Mouse (Mus musculus): Measurements from ENCODE around the gene Cdkn2a.

The Cdkn2a gene

DNA sequence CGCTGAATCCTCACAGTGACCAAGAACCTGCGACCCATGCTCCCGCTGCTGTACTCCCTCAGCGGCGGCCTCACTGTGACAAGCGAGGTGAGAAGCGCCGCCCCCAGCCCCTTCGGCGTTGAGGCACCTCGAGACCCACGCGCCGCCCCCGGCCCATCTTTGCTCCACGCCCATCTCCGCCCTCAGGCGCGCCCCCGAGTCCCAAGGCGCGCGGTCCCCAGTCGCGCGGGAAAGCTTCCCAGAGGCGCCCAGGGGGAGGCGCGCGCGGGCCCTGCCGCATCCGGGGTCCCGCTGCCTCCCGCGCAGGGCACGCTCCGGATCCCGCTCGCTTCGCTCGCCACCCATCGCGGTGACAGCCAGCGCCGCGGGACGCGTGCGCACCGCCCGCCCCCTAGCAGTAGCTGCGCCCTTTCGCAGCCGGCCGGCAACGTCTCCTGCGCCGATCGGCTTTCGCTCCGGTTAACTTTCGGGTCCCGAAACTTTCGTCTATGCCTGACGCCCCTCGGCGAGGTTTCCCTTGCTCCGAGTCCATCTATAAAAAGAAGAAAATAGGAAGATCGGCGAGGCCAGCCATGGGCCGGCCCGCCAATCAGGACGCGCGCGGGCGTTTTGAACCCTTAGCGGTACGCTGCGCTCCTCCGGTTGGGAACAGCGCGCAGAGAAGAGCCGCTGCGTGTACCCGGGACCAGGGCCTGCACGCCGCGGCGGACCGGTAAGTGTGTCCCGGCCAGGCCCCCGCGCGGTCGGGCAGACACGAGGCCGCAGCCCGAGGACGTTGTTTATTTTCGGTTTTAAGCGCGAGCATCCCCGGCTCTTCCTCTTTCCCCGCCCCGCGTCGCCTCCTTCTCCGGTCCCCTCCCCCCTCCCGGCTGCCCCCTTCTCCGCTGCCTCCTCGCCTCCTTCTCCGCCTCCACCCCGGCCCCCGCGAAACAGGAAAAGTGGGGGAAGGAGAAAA lies at the start of gene Cdkn2a:
Cdkn2a (minus strand) TSS at position 168 of the 955 bp plus-strand sequence.
- peak; percentile 40 for DNase-seq

DNA sequence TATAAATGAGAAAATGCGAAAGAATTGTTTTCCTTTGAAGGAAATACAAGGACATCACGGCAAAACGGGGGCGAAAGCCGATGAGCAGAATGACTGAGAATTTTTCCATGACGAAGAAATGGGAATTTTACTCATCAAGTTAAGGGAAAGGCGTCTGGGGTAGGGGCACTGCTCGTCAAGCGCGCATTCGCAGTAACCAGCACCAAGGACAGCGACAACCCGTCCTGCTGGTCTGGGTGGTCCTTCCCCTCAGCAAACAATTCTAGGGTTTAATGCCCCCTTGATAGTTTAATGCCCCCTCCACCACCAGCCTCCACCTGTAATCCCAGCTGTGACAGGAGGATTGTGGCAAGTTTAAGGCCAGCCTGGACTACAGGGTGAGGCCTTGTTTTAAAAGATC lies 19.0 kb upstream of the Cdkn2a start:
- no peak for DNase-seq

DNA sequence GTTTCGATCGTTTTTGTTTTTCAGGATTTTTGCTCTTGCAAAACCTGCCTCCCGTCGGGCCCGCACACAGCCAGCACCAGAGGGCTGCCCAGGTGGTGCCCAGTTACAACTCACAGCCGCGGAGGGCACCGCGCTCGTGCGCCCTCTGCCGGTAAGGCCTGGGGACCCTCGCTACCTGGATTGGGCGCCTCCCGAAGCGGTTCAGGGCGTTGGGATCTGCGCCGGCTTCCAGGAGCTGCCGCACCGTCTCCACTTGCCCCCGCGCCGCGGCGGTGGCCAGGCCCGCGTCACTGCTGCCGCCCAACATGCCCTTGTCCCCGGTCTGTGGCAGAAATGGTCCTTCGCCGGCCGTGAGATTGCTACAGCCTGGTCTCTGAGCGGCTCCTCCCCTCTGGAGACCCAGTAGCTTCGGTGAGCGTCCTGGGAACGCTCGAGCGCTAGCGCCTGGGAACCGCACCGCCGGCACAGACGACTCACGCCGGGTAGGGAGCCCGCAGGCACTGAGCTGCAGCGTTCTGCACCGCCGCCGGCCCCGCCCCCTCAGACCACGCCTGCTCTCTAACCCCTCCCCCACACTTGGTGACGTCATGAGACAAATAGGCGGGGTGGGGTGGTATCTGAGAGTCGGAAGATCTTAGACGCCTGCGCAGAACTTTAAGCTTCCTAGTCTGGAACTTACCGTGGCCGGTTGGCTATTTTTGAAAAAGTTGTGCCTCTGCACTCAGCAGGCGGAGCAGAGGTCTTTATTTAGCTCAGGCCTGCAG lies 16.2 kb upstream of the Cdkn2a start, which contains the start of gene Cdkn2b:
Cdkn2b (minus strand) TSS at position 549 of the 764 bp plus-strand sequence.
- peak; percentile 69 for DNase-seq

DNA sequence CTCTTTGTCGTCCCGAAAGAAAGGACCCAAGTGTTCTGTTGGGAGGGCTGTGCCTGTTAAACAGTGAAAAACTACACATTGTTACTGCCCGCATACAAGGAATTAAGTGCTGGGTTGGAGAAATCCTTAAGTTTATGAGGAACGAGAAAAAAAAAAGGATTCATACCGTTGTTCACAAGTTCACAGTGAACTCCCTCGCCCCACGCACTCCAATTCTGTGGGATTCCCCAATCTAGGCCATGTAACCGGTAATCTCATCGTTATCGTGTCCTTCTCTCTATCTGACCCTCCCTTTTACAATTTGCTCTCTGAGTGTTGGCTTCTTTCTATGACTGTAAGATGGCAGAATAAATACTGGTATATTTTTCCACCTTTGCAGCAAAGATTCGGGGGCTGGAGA lies 15.5 kb upstream of the Cdkn2a start:
- DNase-seq, result no peak

DNA sequence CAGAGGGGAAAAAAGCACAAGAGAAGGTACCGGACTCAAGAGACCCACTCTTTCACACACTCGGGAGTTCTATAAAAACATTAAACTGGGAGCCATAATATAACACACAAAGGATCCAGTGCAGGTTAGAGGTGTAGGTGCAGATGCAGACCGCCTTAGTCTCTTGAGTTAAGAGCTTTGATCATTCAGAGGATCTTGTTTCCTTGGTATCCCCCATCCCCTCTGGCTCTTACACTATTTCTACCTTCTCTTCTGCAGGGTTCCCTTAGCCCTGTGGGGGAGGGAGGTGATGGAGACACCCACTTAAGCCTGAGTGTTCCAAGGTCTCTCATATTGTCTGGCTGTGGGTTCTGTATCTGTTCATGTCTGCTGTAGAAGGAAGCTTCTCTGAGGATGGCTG lies 13.5 kb upstream of the Cdkn2a start:
- DNase-seq, result no peak

DNA sequence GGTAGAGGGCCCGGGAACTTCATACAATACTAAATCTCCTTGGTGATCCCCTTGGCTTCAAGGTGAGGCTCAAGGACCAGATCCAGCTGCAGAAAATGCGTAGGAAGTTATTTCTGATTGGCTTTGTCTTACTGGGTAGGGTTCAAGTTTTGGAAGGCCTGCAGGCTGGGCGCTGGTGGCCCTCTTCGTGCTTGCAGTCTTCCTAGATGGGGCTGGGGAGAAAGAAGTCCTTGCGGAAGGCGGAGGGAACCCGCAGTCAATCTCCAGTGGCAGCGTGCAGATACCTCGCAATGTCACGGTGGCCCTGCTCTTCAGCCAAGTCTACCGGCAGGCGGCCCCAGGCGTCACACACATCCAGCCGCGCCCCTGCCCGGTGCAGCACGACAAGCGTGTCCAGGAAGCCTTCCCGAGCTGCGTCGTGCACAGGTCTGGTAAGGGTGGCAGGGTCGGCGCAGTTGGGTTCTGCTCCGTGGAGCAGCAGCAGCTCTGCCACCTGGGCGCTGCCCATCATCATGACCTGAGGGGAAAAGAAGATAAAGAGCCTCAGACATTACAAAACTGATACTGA lies 12.4 kb upstream of the Cdkn2a start:
- DNase-seq, result no peak

DNA sequence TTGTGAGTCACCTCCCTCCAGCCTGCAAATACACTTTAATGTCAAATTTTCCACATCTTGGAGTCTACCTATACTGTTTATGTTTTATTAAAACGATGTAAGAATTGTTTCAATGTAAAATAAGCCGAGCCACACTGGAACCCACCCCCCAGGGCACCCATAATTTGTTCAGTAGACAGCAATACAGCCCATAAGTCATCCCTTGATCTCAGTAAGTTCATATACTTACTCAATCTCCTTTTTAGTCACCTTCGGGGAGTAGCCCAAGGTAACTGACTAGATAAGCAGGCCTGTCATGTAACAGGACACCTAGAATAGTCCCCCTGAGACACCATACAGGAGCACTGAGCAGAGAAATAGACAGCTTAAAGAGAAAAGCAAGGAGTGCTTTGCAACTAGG lies 11.2 kb upstream of the Cdkn2a start:
- DNase-seq, result no peak

DNA sequence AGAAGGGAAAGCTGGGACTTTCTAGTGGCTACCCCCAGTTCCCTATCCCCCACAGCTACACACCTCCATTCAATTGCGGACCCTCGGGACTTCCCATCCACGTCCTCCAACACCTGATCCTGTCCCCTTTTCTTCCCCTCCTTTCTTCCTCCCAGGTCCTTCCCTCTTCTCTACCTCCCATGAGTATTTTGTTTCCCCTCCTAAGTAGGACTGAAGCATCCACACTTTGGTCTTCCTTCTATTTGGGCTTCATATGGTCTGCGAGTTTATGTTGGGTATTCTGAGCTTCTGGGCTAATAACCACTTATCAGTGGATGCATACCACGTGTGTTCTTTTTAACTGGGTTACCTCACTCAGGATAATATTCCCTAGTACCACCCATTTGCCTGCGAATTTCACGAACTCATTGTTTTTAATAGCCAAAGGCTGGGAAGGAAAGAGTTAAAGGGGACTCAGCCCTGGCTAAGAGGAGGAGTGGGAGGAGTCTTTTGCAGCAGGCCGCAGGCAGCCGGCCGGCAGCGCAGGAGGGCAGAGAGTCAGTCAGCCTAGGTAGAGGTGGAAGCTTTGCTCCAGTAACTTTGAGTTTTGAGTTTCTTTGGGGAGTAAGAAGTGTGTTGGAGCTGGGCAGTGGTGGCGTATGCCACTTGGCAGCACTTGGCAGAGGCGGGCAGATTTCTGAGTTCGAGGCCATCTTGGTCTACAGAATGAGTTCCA lies 9.0 kb upstream of the Cdkn2a start:
- no peak for DNase-seq

DNA sequence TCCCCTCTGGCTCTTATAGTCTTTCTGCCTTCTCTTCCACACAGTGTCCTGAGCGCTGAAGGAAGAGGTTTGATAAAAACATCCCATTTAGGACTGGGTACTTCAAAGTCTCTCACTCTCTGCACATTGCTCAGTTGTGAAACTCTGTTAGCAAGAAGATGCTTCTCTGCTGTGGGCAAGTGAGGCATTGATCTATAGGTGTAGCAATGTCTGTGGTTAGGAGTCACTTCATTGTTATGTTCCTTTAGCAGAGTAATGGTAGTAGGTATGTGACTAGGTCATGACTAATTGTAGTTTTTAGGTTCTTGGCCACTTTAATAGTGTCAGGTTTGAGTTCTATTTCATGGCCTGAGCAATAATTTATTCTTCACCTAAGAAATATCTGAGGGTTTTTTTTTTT lies 7.7 kb upstream of the Cdkn2a start:
- no peak for DNase-seq

DNA sequence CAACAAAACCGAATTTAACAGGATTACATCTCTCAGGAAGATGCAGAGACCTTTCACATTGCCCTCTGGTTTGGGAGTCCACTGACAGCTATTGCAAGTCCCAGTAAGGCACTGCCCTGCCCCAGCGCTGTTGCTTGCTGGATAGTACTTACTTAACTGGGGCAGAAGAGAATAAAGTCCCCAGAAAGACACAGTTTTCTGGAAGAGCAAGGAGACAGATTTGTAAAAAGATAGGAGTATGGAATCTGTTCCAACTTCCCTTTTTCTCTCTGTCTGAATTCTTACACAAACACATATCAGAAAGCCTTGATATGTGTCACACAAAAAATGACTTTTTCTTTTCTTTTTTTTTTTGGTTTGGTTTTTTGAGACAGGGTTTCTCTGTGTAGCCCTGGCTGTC lies 5.3 kb upstream of the Cdkn2a start:
- DNase-seq, result no peak

DNA sequence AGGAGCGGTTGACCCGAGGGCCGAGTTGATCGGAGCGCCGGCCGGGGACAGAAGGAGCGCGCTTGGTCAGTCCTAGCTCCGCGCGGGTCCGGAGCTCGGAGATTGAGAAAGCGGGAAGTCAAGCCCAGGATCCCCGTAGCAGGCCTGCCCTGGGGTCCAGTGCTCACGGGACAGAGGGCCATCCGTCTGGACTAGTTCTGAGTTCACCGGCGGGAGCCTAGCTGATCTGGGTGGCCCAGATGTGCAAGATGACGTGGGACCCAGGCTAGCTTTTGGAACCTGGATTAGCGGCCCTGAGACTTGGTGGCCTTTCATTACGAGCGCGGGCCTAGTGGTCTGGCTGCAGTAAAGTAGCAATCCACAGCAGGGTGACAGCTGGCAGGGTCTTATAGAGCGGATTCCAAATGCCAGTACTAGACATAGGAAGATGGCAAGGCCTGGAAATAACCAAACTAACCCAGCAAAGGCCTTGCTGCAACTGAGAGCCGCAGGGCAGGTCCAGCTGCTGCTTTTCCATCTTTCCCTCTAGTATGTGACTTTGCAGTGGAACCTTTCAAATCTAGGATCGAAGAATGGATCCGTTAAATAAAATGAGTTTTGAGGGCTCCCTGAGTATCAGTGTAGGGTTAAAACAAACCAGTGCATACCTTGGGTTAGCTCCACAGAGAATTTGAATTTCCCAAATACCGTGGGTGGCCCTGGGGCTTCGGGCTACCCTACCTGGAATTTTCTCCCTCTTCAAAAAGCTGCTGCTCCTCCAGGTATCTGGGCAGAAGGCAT lies 1.2 kb upstream of the Cdkn2a start:
- no peak for DNase-seq

DNA sequence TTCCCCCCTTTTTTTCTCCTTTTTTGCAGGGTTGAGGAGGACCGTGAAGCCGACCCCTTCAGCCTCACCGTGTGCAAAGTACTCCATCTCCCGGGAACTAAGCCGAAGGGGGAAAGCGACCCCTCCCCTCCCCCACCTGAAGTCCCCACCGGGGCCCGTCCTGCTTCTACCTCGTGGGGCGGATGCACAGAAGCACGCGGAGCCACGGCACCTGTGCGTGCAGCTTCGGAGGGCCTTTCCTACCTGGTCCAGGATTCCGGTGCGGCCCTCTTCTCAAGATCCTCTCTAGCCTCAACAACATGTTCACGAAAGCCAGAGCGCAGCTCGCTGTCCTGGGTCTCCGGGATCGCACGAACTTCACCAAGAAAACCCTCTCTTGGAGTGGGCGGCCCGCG lies 365 bp downstream of the Cdkn2a start:
- no peak for DNase-seq

DNA sequence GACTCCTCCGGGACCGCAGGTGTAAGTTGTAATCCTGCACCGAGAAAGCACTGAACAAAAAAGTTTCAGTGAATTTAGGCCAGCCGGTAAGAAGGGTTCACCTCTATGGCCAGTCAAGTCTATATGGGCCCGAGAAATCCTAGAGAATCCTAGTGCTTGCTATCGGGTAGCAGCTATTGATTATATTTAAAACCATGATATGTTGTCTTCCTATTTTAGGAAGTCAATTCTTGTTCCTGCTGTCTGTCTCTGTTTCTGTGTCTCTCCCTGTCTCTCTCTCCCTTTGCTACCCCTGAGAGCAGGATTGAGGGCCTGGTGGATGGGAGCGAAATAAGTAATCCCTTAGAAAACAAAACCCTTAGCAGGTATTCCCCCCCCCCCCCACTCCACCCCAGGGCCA lies 937 bp downstream of the Cdkn2a start:
- DNase-seq, result no peak

DNA sequence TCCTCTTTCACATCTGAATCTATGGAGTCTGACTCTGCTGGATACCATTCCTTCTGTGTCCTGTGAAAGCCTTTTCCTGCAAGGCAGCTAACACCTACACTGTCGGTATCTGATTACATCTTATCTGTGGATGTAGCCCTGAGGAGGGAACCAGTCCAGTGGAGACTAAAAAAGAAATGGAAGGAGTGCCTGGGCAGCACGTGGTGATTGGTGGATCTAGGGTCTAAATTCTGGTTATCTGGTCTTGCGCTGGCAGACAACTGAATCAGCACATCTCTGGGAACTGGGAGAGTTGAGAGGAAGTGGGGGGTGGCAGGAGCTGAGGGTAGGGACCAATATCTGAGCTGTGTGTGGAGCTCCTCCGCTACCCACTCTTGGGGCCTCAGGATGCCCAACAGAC lies 5.4 kb downstream of the Cdkn2a start:
- no peak for DNase-seq

DNA sequence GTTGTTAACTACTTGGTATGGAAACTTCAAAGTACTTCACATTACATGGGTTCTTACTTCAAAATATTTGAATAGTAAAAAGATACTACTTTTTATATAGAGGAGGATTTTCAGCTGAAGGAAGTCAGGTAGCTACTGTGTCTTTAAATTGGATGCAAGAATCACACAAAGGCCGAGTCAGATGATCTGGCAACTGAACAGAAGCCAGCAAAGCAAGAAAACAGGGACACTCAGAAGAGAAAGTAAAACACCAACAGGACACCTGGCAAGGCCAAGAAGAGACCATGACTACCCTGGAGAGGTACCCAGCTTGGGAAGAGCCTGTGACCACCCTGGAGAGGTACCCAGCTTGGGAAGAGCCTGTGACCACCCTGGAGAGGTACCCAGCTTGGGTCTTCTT lies 7.9 kb downstream of the Cdkn2a start:
- no peak for DNase-seq

DNA sequence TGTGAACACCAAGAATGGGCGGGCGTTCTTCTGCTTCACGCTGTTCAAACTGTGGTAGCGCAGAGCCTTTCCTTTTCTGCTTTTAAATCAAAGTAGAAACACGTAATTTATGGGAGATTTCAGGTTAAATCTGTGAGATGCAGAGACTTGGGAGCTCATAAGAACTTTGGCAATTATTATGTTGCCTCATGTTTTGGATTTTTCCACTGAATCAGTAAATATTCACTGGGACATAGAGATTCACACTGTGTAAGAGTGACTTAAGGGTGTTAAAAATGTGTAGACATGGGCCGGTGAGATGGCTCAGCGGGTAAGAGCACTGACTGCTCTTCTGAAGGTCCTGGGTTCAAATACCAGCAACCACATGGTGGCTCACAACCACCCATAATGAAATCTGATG lies 8.8 kb downstream of the Cdkn2a start:
- DNase-seq, result no peak

DNA sequence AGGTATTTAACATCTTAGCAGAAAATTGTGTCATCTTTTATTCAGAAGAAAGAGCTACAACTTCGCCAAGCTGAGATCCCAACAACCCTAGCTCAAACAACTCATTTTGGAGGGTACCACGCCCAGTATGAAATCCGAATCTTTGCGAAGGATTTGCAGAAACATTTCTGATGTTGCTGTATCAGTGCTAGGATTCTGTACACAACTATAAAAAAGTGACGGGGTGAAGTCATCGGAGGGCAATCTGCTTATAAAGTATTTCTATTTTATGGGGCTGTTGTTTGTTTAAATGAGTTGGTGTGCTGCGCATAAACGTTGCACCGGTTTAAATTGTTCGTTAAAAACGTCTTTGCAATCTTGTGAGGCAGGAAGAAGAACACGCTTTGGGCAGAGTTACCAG lies 11.8 kb downstream of the Cdkn2a start:
- DNase-seq, result no peak

DNA sequence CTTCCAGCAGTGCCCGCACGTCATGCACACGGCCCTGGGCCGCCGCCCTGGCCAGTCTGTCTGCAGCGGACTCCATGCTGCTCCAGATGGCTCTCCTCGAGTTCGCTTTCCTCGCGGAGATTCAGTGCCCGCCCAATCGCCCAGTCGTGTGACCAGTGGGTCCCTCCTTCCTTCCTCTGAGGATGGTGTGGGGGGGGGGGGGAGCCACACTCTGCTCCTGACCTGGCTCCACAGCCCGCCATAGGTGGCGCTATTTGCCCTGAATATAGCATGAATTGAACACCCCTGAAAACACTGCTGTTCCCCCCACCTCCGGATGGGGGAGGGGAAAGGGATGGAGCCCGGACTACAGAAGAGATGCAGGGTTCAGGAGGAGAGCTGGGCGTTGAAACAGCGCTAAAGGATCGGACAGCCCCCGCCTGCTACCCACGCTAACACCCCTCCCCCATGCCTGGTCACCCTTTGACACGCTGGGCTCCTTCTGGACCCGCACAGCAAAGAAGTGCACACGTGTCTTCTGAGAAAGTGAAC lies 12.4 kb downstream of the Cdkn2a start:
- no peak for DNase-seq

DNA sequence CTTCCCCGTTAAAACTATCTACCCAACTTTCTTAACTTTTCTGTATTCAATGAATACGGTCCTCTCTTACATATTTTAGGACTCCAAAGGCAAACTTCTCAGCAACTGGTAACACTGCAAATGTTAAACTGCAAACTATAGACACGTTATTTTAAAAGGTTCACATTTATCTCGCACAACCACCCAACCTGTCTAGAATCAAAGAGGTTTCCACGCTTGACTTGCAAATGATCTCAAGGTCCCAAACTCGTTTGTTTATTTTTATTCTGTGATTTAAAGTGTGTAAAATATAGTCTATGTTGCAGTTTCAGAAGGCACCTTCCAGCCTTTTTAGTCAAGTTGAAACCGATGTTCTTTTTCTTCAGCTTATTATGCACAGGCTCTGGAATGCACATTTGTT lies 13.2 kb downstream of the Cdkn2a start:
- no peak for DNase-seq

DNA sequence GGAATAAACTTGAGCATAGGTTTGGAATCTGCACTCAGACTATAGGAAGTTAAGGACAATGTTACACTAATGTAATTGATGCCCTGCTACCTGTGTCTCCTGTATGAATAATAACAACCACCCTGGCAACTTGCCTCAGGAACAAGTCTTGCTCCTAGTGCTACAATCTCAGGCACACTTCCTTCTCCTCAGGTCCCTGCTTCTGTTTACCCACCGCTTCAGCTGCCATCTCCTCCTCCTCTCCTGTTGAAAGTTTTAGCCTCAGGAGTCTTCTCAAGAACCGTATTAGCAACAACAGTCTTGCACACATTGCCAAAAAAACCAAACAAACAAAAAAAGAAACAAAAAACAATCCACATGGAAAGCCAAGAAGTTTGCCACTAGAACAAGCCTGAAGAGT lies 14.8 kb downstream of the Cdkn2a start:
- no peak for DNase-seq

DNA sequence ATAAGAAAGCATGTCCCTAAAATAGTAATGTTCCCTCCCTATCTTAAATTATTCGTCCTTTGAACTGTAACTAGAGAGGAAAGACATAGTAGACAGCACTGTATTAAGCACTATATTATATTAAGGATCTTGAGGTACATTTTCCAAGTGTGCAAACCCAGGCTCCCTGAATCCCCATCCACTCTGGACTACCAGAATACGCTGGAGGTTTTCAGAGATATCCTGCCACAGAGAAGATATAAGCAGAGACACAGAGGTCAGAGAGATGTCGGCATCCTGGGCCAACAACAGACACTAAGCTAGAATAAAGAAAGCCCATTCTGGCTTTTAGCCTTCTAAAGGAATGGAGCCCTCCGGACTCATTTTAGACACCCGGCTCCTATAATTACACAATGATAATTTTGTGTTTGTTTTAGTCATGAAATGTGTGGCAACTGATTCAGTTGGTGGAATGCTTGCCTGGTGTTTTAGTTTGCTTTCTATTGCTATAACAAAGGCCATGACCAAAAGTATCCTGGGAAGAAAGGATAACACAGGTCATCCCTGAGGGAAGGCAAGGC lies 17.0 kb downstream of the Cdkn2a start:
- DNase-seq, result no peak

Data from thymus, postnatal 25 days (tissue).